Mouse (Mus musculus) spleen, postnatal 14 days (tissue): ENCODE results near the gene Atg7.

Experiments
- DNase-seq, 2 experiments: peaks; one replicate each; pipeline ENCODE4 v3.0.0; 2021 to 2022; ENCODE audit warnings: low spot score in 2 of 2

Atg7 gene

DNA sequence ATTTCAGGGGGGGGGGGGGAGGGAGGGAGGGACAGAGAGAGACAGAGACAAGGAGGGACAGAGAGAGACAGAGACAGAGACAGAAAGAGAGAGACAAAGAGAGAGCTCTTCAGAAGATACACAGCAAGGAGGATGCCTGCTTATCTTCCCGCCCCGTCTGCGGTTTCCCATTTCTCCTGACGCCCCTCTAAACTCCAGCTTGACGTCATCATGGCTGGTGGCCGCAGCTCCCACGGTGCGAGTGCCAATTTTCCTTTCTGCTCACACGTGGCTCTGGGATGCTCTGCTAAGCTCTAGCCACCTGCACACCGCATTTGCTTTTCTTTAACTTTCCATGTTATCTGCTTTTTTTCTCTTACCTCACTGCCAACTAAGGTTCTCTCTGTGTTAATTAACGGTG is 175.1 kb downstream of the Atg7 start:
- no peak for DNase-seq

DNA sequence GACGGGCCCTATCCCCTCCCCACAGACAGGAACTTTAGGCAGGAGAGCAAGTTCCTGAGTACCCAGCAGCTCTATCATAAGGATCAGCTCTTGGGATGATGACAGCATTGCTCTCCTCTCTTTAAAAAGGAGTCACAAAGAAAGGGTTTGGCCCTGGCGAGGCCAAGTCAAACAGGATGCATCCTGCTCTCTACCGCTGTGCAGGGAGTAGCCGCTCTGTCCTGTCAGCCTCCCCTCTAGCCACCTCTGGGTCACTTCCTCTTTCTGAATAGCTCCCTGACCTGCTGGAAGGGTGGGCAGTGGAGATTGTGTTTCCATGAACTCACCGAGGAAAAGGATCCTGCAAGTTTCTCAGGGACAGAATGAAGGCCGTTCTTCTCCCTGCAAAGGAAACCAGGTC is 175.6 kb downstream of the Atg7 start:
- no peak for DNase-seq

DNA sequence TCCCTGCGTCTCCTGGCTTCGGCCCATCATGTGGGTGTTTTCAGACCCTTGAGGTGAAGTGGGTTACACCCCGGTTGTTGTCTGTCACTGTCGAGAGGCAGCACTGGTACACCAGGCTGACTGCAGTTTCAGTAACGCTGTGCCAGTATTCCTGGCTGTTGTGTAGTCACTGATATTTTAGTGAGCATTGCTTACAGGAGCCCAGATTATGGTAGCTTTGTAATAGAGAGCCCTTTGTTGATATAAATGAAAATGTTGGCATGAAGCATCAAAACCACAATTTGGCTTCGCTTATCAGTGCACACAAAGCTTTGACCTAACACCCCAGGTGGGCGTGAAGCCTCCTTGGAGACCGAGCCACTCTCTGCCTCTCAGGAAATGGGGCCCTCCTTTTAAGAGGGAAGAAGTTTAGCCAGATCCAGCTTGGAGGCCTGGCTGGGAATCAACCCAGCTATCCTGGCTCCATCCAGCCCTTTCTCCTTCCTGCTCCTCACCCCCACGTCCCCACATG is 177.1 kb downstream of the Atg7 start:
- no peak for DNase-seq

GRCm38 (mm10) chr6:114821646-114822045 is 178.7 kb downstream of the Atg7 start:
- no peak for DNase-seq

GRCm38 (mm10) chr6:114826889-114827288 is 184.0 kb downstream of the Atg7 start:
- no peak for DNase-seq

GRCm38 (mm10) chr6:114829660-114830438 is 187.0 kb downstream of the Atg7 start:
- DNase-seq = no peak

DNA sequence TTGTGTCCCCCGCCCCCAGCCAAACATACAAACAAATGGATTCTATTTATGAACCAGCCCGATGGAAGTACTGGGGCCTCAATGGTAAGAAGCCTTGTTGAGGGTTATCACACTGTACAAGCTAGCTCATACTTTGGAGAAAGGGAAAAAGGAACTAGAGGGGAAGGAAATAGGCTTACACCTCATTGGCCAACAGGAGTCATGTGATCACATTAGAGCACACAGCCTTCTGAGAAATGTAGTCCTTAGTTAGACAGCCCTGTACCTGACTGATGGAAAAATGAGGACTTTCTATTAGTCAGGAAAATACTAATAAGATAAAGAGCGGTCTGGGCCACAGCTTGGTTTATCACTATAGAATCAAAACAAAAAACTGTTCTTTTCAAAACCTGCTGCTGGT is 188.9 kb downstream of the Atg7 start:
- DNase-seq = no peak

DNA sequence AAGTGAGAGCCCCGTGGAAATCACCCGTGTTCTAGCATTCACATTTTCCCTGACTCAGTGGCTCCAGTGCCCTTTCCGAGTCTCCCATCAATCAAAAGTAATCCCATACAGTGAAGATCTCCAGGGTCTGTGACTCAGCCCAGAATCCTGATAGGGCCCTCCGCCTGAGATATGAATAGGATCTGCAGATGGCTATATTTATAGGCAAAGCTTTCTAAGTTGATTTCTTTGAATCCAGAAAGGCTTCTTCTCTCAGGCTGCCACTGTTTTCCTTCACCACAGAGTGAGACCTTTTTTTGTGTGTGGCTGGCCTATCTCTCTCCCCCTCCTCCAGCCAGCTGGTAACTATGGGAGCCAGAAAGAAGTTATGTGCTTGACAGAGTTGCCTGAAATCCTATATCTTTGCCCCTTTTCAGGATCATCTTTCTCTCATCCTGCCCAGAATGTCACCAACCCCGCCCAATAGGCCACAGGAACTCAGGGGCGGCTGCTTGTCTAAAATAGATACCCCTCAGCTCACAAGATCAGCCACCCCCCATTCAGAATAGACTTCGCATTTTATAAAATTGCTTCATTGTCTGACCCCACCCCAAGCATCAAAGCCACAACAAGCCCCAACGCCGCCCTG is 190.3 kb downstream of the Atg7 start:
- no peak for DNase-seq

- DNase-seq = no peak
These were observed 191.0 kb downstream of the Atg7 start for GRCm38 (mm10) chr6:114833791-114834346.

DNA sequence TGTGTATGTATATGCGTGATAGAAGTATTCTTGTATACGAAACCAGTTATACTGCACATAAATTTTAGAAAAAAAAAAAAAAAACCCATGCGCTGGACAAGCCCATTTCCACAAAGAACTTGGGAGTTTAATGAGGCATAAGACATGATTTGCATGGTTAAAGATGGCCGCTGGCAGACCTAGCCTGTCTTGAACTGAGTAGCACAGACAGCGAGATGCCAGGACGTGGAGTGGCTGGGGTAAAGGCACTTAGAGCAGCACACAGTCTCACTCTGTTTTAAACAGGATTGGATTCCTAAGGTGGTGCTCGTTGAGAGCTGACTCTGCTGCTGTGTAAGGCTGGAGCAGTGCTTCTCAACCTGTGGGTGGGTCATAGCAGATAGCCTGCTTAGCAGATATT is 192.4 kb downstream of the Atg7 start:
- no peak for DNase-seq

DNA sequence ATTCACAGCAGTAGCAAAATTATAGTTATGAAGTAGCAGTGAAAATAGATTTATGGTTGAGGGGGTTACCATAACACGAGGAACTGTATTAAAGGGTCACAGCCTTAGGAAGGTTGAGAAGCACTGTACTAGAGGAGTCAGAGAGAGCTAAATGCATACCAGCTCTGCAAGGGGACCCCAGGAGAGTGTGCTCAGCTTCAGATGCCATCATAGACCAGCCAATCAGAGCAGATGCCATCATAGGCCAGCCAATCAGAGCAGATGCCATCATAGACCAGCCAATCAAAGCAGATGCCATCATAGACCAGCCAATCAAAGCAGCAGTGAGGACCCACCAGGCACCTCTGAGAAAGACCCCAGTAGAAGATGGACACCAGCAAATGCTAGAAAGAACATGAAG is 192.9 kb downstream of the Atg7 start:
- DNase-seq = no peak

- DNase-seq = no peak
These were observed 193.5 kb downstream of the Atg7 start for GRCm38 (mm10) chr6:114836433-114836832.

DNA sequence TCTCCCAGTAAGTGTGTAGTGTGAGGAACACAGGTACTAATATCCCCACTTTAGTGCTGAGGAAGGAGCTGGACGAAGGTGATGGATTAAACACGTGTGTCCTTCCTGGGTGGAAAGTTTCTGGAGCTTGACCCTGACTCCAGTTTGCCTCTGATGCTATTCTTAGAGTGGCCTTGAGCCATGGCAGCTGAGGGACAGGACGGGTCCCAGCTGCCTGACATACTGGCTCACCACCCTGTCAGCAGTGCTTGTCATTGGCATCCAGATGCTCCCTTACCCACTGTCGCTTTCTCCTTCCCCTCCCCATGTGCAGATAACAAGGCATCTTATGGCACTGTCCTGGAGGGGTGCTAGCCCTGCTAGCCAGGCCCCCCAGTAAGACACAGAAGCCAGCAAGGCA is 196.0 kb downstream of the Atg7 start:
- DNase-seq = no peak

DNA sequence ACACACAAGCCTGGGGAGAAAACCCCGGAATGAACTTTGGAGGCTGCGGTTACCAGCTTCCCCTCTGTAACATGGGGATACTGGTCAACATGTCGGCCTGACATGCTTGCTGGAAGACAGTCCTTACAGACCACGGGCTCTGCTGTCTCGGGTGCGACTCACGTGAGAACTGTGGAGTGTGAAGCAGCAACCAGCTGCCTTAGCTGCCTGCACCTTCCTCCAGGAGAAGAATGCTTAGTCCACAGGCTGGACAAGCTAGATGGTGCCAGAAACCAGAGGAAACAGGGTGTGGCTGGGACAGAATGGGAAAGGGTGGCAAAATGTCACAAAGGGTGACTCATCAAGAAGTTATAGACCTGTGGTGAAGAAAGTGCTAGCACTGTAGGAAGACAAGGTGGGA is 197.1 kb downstream of the Atg7 start:
- no peak for DNase-seq

- no peak for DNase-seq
These were observed 199.2 kb downstream of the Atg7 start for GRCm38 (mm10) chr6:114842131-114842530.

GRCm38 (mm10) chr6:114842863-114843262 is 200.0 kb downstream of the Atg7 start:
- DNase-seq = no peak

GRCm38 (mm10) chr6:114846153-114846772 is 203.4 kb downstream of the Atg7 start:
- no peak for DNase-seq

GRCm38 (mm10) chr6:114847582-114848174 is 204.8 kb downstream of the Atg7 start:
- no peak for DNase-seq

- DNase-seq = no peak
These were observed 205.9 kb downstream of the Atg7 start for GRCm38 (mm10) chr6:114848761-114849160.

DNA sequence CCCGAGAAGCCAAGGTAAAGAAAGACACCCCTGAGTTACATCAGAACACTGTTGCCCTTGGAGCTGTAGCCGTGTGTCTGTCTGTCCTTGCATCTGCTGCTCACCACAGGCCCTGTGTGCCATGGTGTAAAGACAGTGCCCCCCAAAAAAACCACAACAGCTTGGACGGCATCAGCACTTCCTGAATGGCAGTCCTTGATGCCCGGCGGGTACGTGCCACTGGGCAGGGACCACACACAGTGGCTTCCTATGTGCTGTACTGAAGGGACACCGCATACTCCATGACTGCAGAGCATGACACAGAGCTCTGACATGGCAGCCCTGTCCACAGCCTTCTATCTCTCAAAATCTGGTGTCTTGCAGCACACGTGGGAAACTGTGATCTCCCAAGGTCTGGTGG is 206.9 kb downstream of the Atg7 start:
- DNase-seq = no peak

DNA sequence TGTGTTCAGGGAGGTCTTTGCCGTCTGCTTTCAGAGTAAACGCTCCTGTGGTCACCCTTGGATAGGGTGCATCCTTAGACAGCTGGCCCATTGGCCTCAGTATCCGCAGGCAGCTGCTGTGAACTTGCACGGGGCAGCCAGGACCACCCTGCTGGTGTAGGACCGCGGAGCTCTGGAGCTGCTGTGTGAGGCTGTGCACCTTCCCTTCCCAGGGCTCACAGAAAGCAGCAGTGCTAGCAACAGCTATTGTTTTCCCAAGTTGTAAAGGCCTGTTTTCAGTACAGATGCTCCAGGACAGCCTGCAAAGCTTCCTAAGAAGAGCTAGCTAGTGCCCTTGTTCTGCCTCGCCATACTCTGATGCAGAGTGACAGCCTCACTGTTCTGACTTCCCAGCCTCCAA is 208.8 kb downstream of the Atg7 start:
- no peak for DNase-seq

DNA sequence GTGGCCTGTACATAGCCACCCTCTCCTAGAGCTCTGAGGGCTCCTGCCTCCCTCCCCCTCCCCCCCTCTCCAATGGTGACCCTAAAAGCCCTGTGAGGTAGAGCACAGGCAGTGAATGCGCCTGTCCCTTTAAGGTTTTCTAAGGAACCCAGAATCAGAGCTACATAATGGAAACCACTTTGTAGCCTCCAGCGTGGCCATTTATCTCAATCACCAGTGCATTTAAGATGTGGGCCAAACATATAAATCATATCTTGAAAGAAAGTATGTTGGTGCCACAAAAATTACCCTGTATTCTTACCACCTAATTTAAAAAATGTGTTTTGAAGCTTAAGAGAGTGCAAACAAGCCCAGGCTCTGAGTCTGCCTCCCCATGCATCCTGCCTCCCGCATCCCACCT is 209.8 kb downstream of the Atg7 start:
- DNase-seq = no peak
